Mouse (Mus musculus): ENCODE measurements at regions not wholly inside any gene's neighbourhood (a gene's known extent, or its start where the extent isn't known, plus 50 kb on each side); places are given as distances from the start of the nearest gene placed in this dataset.

GRCm38 (mm10) chr9:122650862-122651261 is 96.3 kb upstream of the Topaz1 start:
- TF ChIP-seq POLR2A (IDR thresholded peaks at IDR 0.05; ENCODE audit: borderline replicate concordance, extremely low read depth, insufficient read depth, insufficient read length, poor library complexity, severe bottlenecking) (no peak), CTCF (IDR thresholded peaks at IDR 0.05; ENCODE audit: borderline replicate concordance, extremely low read depth, insufficient read depth, insufficient read length) (no peak)
